Mouse (Mus musculus): ENCODE results near the gene Rfc2. TPM values are rescaled to one million over a fixed set of nuclear protein-coding genes. Genes with fewer than 3 reads are reported as not detected.

The Rfc2 gene
- polyA plus RNA-seq, 1 experiment from 2014 or later = 338 TPM

DNA sequence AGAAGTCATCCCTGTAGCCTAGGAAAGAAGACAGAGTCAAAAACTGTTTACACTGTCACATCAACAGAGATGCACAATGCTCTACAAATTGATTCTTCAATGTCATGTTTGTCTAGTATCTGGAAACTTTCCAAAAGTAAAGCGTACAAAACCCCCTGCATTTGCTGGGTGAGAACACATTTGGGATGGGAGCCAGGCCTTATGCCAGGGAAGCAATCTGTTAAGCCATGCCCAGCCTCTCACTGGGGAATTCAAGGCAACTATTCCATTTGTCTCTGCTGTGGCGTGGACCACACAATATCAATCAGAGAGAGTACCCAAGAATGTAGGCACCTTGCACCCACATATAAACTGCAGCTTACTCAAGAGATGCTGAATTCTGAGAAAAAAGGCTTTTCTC lies 40.9 kb downstream of the Rfc2 start:
- no peak for DNase-seq (ENCODE audit: low spot score, missing footprints)
- no peaks in the 10 kb centered on the region for H3K27me3 ChIP-seq (ENCODE audit: control insufficient read depth, insufficient read depth, low read length)
- H3K36me3 ChIP-seq (ENCODE audit: control insufficient read depth, insufficient read depth, low read length) = peaks cover 66% of the 10 kb centered on the region
- H3K4me3 ChIP-seq (ENCODE audit: low read depth, low read length) = no peak overlapping the region
- 86% methylated on average over 2 of the region's 2 CpGs for WGBS
- H3K4me2 ChIP-seq = no peak overlapping the region
- no peaks in the 10 kb centered on the region for H3K4me1 ChIP-seq (ENCODE audit: control insufficient read depth, insufficient read depth, low read length)
- ATAC-seq (ENCODE audit: low FRiP score) = no peak
- no peaks in the 10 kb centered on the region for H3K9me3 ChIP-seq (ENCODE audit: control insufficient read depth, low read length)
- no peak overlapping the region for H3K27ac ChIP-seq (ENCODE audit: low read depth, low read length)
- H3K9ac ChIP-seq (ENCODE audit: low read length) = no peak overlapping the region

DNA sequence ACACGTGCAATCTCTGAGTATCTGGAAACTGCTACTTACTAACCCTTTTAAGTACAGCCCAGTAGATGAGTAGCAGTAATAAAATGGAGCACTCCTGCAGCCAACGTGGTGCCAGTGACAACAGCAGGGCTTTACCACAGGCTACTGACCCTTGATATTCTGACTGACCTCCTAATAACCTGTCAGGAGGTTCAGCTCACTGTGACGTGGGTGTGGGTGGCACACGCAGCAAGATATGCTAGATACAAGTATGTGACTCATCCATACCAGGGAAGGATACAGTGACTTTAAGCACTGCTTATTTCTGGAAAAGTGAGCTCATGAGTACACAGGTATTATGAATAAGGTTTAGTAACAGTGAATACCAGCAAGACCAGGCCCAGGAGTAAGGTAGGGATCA lies 48.3 kb downstream of the Rfc2 start:
- WGBS = 93% methylated on average over 4 of the region's 4 CpGs
- Histone ChIP-seq H3K27ac (ENCODE audit: low read depth, low read length) (no peak overlapping the region), H3K4me1 (ENCODE audit: control insufficient read depth, insufficient read depth, low read length) (no peaks in the 10 kb centered on the region), H3K27me3 (ENCODE audit: control insufficient read depth, insufficient read depth, low read length) (no peaks in the 10 kb centered on the region), H3K9ac (ENCODE audit: low read length) (no peak overlapping the region), H3K36me3 (ENCODE audit: control insufficient read depth, insufficient read depth, low read length) (peaks cover 24% of the 10 kb centered on the region), H3K4me3 (ENCODE audit: low read depth, low read length) (no peak overlapping the region), H3K4me2 (no peak overlapping the region), H3K9me3 (ENCODE audit: control insufficient read depth, low read length) (no peaks in the 10 kb centered on the region)
- no peak for ATAC-seq (ENCODE audit: low FRiP score)
- DNase-seq (ENCODE audit: low spot score, missing footprints) = no peak

DNA sequence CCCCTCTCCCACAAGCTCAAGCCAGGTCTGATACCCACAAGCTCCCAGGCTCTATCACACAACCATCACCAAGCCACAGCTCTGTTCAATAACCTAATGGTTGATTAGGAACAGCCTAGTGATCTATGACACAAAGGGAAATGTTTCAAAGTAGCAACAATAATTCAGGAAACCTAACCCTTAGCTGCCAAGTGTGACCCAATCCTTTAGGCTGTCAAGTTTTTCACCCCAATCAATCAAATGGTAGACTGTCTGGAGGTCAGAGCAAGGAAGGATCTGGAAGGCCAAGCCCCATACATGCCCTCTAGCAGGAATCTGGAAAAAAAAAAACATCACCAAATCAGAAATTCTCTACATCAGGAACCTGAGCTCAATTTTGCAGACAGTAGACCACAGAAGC lies 49.7 kb downstream of the Rfc2 start:
- ATAC-seq (ENCODE audit: low FRiP score) (no peak), DNase-seq (ENCODE audit: low spot score, missing footprints) (no peak)
- Histone ChIP-seq H3K4me1 (ENCODE audit: control insufficient read depth, insufficient read depth, low read length) (no peaks in the 10 kb centered on the region), H3K36me3 (ENCODE audit: control insufficient read depth, insufficient read depth, low read length) (peaks cover 14% of the 10 kb centered on the region), H3K27me3 (ENCODE audit: control insufficient read depth, insufficient read depth, low read length) (no peaks in the 10 kb centered on the region), H3K4me3 (ENCODE audit: low read depth, low read length) (no peak overlapping the region), H3K9ac (ENCODE audit: low read length) (no peak overlapping the region), H3K4me2 (no peak overlapping the region), H3K9me3 (ENCODE audit: control insufficient read depth, low read length) (no peaks in the 10 kb centered on the region), H3K27ac (ENCODE audit: low read depth, low read length) (no peak overlapping the region)

DNA sequence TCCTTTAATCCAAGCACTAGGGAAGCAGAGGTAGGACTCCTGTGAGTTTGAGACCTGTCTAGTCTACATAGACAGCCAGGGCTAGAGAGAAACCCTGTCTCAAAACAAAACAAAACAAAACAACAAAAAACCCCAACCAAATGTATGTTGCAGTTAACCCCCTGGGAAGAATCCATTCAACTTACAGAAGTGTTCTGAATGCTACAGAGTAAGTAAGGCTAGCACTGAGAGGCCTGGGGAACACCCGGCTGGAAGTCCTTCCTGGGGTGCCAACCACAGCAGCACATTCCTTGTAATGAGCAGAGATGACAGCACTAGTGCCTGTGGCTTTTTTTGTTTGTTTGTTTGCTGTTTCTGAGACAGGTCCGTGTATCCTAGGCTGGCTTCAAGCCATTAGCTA lies 51.7 kb downstream of the Rfc2 start:
- DNase-seq (ENCODE audit: low spot score, missing footprints) = no peak
- H3K9me3 ChIP-seq (ENCODE audit: control insufficient read depth, low read length) = no peaks in the 10 kb centered on the region
- no peak overlapping the region for H3K4me2 ChIP-seq
- no peaks in the 10 kb centered on the region for H3K27me3 ChIP-seq (ENCODE audit: control insufficient read depth, insufficient read depth, low read length)
- H3K4me3 ChIP-seq (ENCODE audit: low read depth, low read length) = no peak overlapping the region
- no peak for ATAC-seq (ENCODE audit: low FRiP score)
- H3K27ac ChIP-seq (ENCODE audit: low read depth, low read length) = no peak overlapping the region
- no peak overlapping the region for H3K9ac ChIP-seq (ENCODE audit: low read length)
- peaks cover 17% of the 10 kb centered on the region for H3K36me3 ChIP-seq (ENCODE audit: control insufficient read depth, insufficient read depth, low read length)
- 77% methylated on average over 2 of the region's 2 CpGs for WGBS
- peaks cover 5% of the 10 kb centered on the region for H3K4me1 ChIP-seq (ENCODE audit: control insufficient read depth, insufficient read depth, low read length)

DNA sequence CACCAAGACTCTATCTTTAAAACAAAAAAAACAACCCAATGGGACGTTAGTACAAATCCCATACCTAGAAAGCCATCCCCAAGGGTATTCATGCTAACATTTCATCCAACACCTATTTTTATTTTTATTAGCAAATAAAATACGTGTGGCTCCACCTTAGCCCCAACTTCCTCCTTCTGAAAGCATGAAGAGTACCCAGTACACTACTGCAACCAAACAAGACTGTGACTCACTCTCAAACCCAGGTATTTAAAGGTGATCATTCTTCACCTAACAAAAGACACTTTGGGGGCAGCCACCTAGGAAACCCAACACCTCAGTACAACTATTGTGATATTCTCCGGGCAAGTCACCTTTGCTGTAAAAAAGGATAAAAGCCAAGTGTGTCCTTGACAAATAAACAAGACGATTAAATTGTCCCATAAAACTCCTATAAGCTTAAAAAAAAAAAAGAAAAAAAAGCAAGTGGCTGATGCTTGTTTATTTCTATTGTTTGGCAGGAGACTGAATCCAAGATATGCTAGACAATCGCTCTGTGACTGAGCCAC lies 56.7 kb downstream of the Rfc2 start:
- 44% methylated on average over 5 of the region's 5 CpGs for WGBS
- no peaks in the 10 kb centered on the region for H3K9me3 ChIP-seq (ENCODE audit: control insufficient read depth, low read length)
- H3K36me3 ChIP-seq (ENCODE audit: control insufficient read depth, insufficient read depth, low read length) = peaks cover 9% of the 10 kb centered on the region
- no peaks in the 10 kb centered on the region for H3K27me3 ChIP-seq (ENCODE audit: control insufficient read depth, insufficient read depth, low read length)
- peak overlapping the region; percentile 100 for H3K4me3 ChIP-seq (ENCODE audit: low read depth, low read length)
- H3K27ac ChIP-seq (ENCODE audit: low read depth, low read length) = no peak overlapping the region
- ATAC-seq (ENCODE audit: low FRiP score) (no peak), DNase-seq (ENCODE audit: low spot score, missing footprints) (no peak)
- H3K4me2 ChIP-seq = peak overlapping the region; percentile 75
- H3K9ac ChIP-seq (ENCODE audit: low read length) = peak overlapping the region; percentile 99
- peaks cover 7% of the 10 kb centered on the region for H3K4me1 ChIP-seq (ENCODE audit: control insufficient read depth, insufficient read depth, low read length)

DNA sequence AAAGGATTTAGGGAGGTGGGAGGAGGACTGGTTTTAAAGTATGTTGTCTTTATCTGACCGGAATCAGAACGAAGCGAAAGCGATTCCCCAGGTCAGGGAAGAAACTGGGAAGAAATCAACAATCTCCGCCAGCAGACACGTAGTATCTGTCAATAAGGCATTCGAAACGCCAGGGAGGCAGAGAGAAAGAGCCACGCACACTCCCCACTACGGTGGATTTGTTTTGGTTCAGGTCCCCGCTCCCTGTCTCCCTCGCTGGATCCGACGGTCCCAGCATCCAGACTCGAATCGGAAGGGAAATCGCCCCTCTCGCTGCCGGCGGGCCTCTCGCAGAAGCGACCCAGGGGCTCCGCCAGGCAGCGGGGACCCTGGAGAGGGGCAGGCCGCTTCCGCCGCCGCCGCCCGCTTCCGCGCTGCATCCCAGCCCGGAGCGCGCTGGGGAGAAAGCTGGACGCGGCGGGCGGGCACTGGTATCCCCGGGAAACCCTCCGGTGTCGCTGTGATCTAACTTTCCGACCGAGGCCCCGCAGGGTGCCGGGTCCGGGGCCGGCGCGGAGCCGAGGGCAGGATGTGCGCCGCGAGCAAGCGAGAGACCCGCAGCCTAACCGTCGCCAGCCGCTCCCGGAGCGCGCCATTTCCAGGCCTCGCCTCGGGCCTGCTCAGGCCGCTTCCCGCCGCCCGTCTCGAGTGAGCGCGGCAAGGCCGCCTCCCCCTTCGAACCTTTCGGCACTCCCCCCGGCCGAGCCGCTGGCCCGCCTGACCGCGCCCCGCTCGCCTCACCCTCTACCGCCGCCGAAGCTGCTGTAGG lies 57.5 kb downstream of the Rfc2 start:
- peak; percentile 95 for DNase-seq (ENCODE audit: low spot score, missing footprints)

DNA sequence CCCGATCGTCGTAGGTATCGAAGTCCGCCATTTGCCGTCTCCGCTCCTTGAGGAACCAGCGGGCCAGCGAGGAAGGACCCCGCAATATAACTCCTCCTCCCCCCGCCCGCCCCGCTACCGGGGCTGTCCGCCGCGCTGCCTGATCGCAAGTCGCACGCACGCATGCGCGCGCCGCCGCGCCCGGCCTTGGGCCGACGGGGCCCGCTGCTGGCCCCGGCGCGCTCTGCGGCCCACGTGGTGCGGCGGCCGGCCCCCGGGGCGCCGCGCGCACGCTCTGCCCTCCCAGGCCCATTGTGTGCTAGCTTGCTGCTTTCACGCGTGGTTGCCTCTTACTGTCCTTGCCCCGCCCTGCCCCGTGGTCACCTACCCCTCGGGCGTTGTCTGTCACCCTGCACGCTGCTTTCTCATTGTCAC lies 58.1 kb downstream of the Rfc2 start, which contains the start of gene Eif4h:
Gene Eif4h (minus strand): TSS at position 222 of the 414 bp plus-strand sequence.
- peak within 1 kb of the TSS; percentile 99 for H3K9ac ChIP-seq (ENCODE audit: low read length)
- WGBS = under 1% methylated on average over 38 of the region's 52 CpGs
- ATAC-seq (ENCODE audit: low FRiP score) = peak; percentile 96

More for the DNA sequence above, 57.5 kb downstream of the Rfc2 start:
- Histone ChIP-seq H3K9ac (ENCODE audit: low read length) (peak overlapping the region; percentile 99), H3K36me3 (ENCODE audit: control insufficient read depth, insufficient read depth, low read length) (peaks cover 9% of the 10 kb centered on the region), H3K4me2 (peak overlapping the region; percentile 75), H3K9me3 (ENCODE audit: control insufficient read depth, low read length) (no peaks in the 10 kb centered on the region), H3K27ac (ENCODE audit: low read depth, low read length) (peak overlapping the region; percentile 87), H3K4me1 (ENCODE audit: control insufficient read depth, insufficient read depth, low read length) (peaks cover 7% of the 10 kb centered on the region), H3K27me3 (ENCODE audit: control insufficient read depth, insufficient read depth, low read length) (no peaks in the 10 kb centered on the region), H3K4me3 (ENCODE audit: low read depth, low read length) (peak overlapping the region; percentile 100)
- under 1% methylated on average over 78 of the region's 85 CpGs for WGBS
- peak; percentile 12 for ATAC-seq (ENCODE audit: low FRiP score)

DNA sequence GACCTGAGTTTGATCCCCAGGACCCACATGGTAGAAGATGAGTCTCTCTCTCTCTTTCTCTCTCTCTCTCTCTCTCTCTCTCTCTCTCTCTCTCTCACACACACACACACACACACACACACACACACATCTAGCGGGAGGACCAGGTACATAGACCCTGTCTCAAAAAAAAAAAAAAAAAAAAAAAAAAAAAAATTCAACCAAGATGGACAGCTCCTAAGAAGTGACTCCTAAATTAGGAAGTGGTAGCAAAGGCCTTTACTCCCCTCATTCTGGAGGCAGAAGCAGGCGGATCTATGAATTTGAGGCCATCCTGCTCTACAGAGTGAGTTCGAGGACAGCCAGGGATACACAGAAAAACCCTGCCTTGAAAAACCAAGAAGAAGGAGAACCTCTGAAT lies 59.2 kb downstream of the Rfc2 start:
- Histone ChIP-seq H3K4me1 (ENCODE audit: control insufficient read depth, insufficient read depth, low read length) (peaks cover 7% of the 10 kb centered on the region), H3K4me3 (ENCODE audit: low read depth, low read length) (no peak overlapping the region), H3K36me3 (ENCODE audit: control insufficient read depth, insufficient read depth, low read length) (peaks cover 9% of the 10 kb centered on the region), H3K4me2 (no peak overlapping the region), H3K27ac (ENCODE audit: low read depth, low read length) (no peak overlapping the region), H3K27me3 (ENCODE audit: control insufficient read depth, insufficient read depth, low read length) (no peaks in the 10 kb centered on the region), H3K9me3 (ENCODE audit: control insufficient read depth, low read length) (no peaks in the 10 kb centered on the region), H3K9ac (ENCODE audit: low read length) (no peak overlapping the region)
- 100% methylated on average over 3 of the region's 3 CpGs for WGBS
- DNase-seq (ENCODE audit: low spot score, missing footprints) = no peak
- no peak for ATAC-seq (ENCODE audit: low FRiP score)

More for the DNA sequence above, 58.1 kb downstream of the Rfc2 start, which contains the start of gene Eif4h:
- Histone ChIP-seq H3K36me3 (ENCODE audit: control insufficient read depth, insufficient read depth, low read length) (peaks cover 9% of the 10 kb centered on the region), H3K27me3 (ENCODE audit: control insufficient read depth, insufficient read depth, low read length) (no peaks in the 10 kb centered on the region), H3K4me2 (peak within 1 kb of the TSS; percentile 75), H3K27ac (ENCODE audit: low read depth, low read length) (peak within 1 kb of the TSS; percentile 87), H3K4me1 (ENCODE audit: control insufficient read depth, insufficient read depth, low read length) (peaks cover 7% of the 10 kb centered on the region), H3K9me3 (ENCODE audit: control insufficient read depth, low read length) (no peaks in the 10 kb centered on the region), H3K4me3 (ENCODE audit: low read depth, low read length) (peak within 1 kb of the TSS; percentile 100)
- DNase-seq (ENCODE audit: low spot score, missing footprints) = peak; percentile 100

DNA sequence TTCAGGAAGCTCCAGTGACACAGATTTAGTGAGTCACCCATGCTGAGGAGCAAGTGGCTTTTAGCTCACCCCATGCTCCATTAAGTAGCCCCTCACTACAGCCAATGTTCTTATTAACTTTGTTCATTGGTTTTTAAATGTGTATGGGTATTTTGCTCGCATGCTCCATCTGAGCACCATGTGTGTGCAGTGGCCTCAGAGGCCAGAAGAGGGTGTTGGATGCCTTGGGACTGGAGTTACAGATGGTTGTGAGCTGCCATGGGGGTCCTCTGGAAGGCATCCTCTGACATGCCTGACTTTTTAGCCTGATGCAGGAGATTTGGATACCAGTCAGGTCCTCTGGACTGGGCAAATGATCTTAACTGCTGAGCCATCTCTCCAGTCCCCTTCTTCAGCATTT lies 63.0 kb downstream of the Rfc2 start:
- ATAC-seq (ENCODE audit: low FRiP score) (no peak), DNase-seq (ENCODE audit: low spot score, missing footprints) (no peak)
- Histone ChIP-seq H3K27ac (ENCODE audit: low read depth, low read length) (no peak overlapping the region), H3K36me3 (ENCODE audit: control insufficient read depth, insufficient read depth, low read length) (no peaks in the 10 kb centered on the region), H3K9ac (ENCODE audit: low read length) (no peak overlapping the region), H3K4me1 (ENCODE audit: control insufficient read depth, insufficient read depth, low read length) (no peaks in the 10 kb centered on the region), H3K4me2 (no peak overlapping the region), H3K9me3 (ENCODE audit: control insufficient read depth, low read length) (no peaks in the 10 kb centered on the region), H3K4me3 (ENCODE audit: low read depth, low read length) (no peak overlapping the region), H3K27me3 (ENCODE audit: control insufficient read depth, insufficient read depth, low read length) (no peaks in the 10 kb centered on the region)
- 83% methylated on average over 1 of the region's 1 CpGs for WGBS

Measured in midbrain, embryonic 11.5 days (tissue).